Mouse (Mus musculus) small intestine, adult 2 months (tissue): ENCODE measurements around the gene Vmn2r118.

ENCODE experiments used
- CTCF ChIP-seq: fragments of 200-500 bp; IDR thresholded peaks from 2 replicates; pipeline ENCODE4 v1.5.1; 2012; ENCODE audit warnings: low read depth, mild to moderate bottlenecking, control low read depth, inconsistent platforms, low read length, moderate library complexity, mixed read lengths; ENCODE audit not compliant: insufficient replicate concordance, insufficient read length; ENCODE audit errors: extremely low read depth
- POLR2A ChIP-seq: fragments of 200-500 bp; IDR thresholded peaks from 2 replicates; pipeline ENCODE4 v1.6.1; 2012; ENCODE audit warnings: low read depth, mild to moderate bottlenecking, control low read depth, inconsistent platforms, low read length, moderate library complexity

- TF ChIP-seq CTCF (no peak), POLR2A (no peak)
Measured at GRCm38 (mm10) chr17:55661099-55661498, 36.1 kb upstream of the Vmn2r118 start.
